Mouse (Mus musculus) MN1 (cell line): Measurements from ENCODE around the gene Dnajb11.
A peak's percentile ranks its signal among the peaks of the same experiment; 100 is the strongest.

Experiments used
- DNase-seq: peaks from one replicate; pipeline ENCODE4 v3.0.0-alpha.2; 2016; ENCODE audit warnings: low spot score

Gene Dnajb11

GRCm38 (mm10) chr16:22881487-22881886 is 23.8 kb downstream of the Dnajb11 start:
- peak; percentile 61 for DNase-seq

GRCm38 (mm10) chr16:22883441-22883840 is 25.8 kb downstream of the Dnajb11 start:
- DNase-seq: no peak

- no peak for DNase-seq
Observed at GRCm38 (mm10) chr16:22885356-22885755, 27.7 kb downstream of the Dnajb11 start.

- no peak for DNase-seq
Observed at GRCm38 (mm10) chr16:22886726-22887125, 29.1 kb downstream of the Dnajb11 start.

- DNase-seq: no peak
Observed at GRCm38 (mm10) chr16:22888835-22889234, 31.2 kb downstream of the Dnajb11 start.

- no peak for DNase-seq
Observed at GRCm38 (mm10) chr16:22889716-22890115, 32.1 kb downstream of the Dnajb11 start.

- no peak for DNase-seq
Observed at GRCm38 (mm10) chr16:22890683-22891510, 33.3 kb downstream of the Dnajb11 start, which contains the start of gene Ahsg. Gene Ahsg (plus strand): TSS chr16:22891277.

- DNase-seq: no peak
Observed at GRCm38 (mm10) chr16:22891733-22892154, 34.1 kb downstream of the Dnajb11 start.

- DNase-seq: no peak
Observed at GRCm38 (mm10) chr16:22894095-22894494, 36.5 kb downstream of the Dnajb11 start.

- no peak for DNase-seq
Observed at GRCm38 (mm10) chr16:22896618-22897017, 39.0 kb downstream of the Dnajb11 start.

GRCm38 (mm10) chr16:22899346-22899745 is 41.7 kb downstream of the Dnajb11 start:
- no peak for DNase-seq

GRCm38 (mm10) chr16:22899866-22900570 is 42.4 kb downstream of the Dnajb11 start:
- DNase-seq: no peak

GRCm38 (mm10) chr16:22901326-22901725 is 43.7 kb downstream of the Dnajb11 start:
- DNase-seq: no peak

GRCm38 (mm10) chr16:22909290-22909689 is 51.6 kb downstream of the Dnajb11 start:
- DNase-seq: no peak

- no peak for DNase-seq
Observed at GRCm38 (mm10) chr16:22911986-22912385, 54.3 kb downstream of the Dnajb11 start.

- DNase-seq: no peak
Observed at GRCm38 (mm10) chr16:22912886-22913285, 55.2 kb downstream of the Dnajb11 start.

GRCm38 (mm10) chr16:22914276-22914675 is 56.6 kb downstream of the Dnajb11 start:
- DNase-seq: no peak

- DNase-seq: no peak
Observed at GRCm38 (mm10) chr16:22918034-22918433, 60.4 kb downstream of the Dnajb11 start, which contains the start of gene Fetub. Gene Fetub (plus strand): TSS chr16:22918334.

GRCm38 (mm10) chr16:22918664-22919312 is 61.1 kb downstream of the Dnajb11 start:
- DNase-seq: peak; percentile 86

- DNase-seq: peak; percentile 93
Observed at GRCm38 (mm10) chr16:22919971-22920854, 62.6 kb downstream of the Dnajb11 start.

- no peak for DNase-seq
Observed at GRCm38 (mm10) chr16:22921761-22922160, 64.1 kb downstream of the Dnajb11 start.
